Mouse (Mus musculus): ENCODE measurements around the gene Cenpb. TPM values are rescaled to one million over a fixed set of nuclear protein-coding genes. Genes with fewer than 3 reads are reported as not detected.

Gene Cenpb
- polyA plus RNA-seq, 1 experiment from 2014 or later: 4.2 TPM

DNA sequence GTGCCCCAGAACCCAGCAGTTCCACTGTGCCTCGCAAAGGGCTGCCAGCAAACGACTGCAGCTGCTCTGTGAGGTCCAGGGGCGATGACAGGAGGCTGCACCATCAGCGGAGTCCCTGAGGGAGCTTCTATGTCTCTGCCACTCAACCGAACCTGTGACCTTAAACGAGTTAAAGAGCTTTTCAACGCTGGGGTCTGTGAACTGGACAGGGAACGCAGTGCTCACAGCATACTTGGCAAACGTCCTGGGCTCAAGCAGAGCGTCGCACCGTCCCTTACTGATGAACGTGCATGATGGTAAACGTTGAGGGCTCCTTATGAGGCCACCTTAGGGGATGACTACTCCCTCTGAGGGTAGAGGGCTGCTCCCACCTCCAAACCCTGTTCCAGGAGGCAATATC lies 6.5 kb upstream of the Cenpb start:
- Histone ChIP-seq H3K9me3 (ENCODE audit: low read length) (no peaks in the 10 kb centered on the region), H3K27ac (ENCODE audit: low read depth) (peak overlapping the region; percentile 85), H3K9ac (replicated peaks) (peak overlapping the region; percentile 78), H3K4me2 (ENCODE audit: low read depth, low read length) (peak overlapping the region; percentile 86), H3K36me3 (replicated peaks; ENCODE audit: insufficient read depth, low read length) (peaks cover 25% of the 10 kb centered on the region), H3K27me3 (ENCODE audit: insufficient read depth, low read length) (no peaks in the 10 kb centered on the region), H3K4me1 (ENCODE audit: insufficient read depth) (peaks cover 37% of the 10 kb centered on the region), H3K4me3 (ENCODE audit: low read depth, low read length) (peak overlapping the region; percentile 74)
- ATAC-seq (peak; percentile 43), DNase-seq (no peak)
- TF ChIP-seq CTCF (IDR thresholded peaks at IDR 0.05; ENCODE audit: low read depth) (no peak), EP300 (IDR thresholded peaks at IDR 0.05; ENCODE audit: low read depth) (no peak)
- WGBS (ENCODE audit: insufficient replicate concordance): 3% methylated on average over 14 of the region's 14 CpGs

- H3K9me3 ChIP-seq (ENCODE audit: low read length): no peaks in the 10 kb centered on the region
- H3K27ac ChIP-seq (ENCODE audit: low read depth): peak overlapping the region; percentile 88
- under 1% methylated on average over 64 of the region's 67 CpGs for WGBS (ENCODE audit: insufficient replicate concordance)
- H3K4me1 ChIP-seq (ENCODE audit: insufficient read depth): peaks cover 54% of the 10 kb centered on the region
- TF ChIP-seq CTCF (IDR thresholded peaks at IDR 0.05; ENCODE audit: low read depth) (no peak; the same call in none of the 2 replicates), EP300 (IDR thresholded peaks at IDR 0.05; ENCODE audit: low read depth) (no peak)
- peak overlapping the region; percentile 71 for H3K9ac ChIP-seq (replicated peaks)
- H3K36me3 ChIP-seq (replicated peaks; ENCODE audit: insufficient read depth, low read length): 0 out of 2 replicates have a peak, but pooled peaks cover 4% of the 10 kb centered on the region
- ATAC-seq (peak; percentile 78), DNase-seq (peak; percentile 73)
- H3K4me3 ChIP-seq (ENCODE audit: low read depth, low read length): peak overlapping the region; percentile 58
- peak overlapping the region; percentile 90 for H3K4me2 ChIP-seq (ENCODE audit: low read depth, low read length)
- no peaks in the 10 kb centered on the region; the same call in 1 of the 2 replicates for H3K27me3 ChIP-seq (ENCODE audit: insufficient read depth, low read length)
Measured at GRCm38 (mm10) chr2:131179246-131179886, 501 bp downstream of the Cenpb start.

- peaks cover 58% of the 10 kb centered on the region for H3K4me1 ChIP-seq (ENCODE audit: insufficient read depth)
- no peaks in the 10 kb centered on the region for H3K9me3 ChIP-seq (ENCODE audit: low read length)
- peak overlapping the region; percentile 90 for H3K4me2 ChIP-seq (ENCODE audit: low read depth, low read length)
- ATAC-seq (no peak), DNase-seq (no peak)
- H3K27me3 ChIP-seq (ENCODE audit: insufficient read depth, low read length): peaks cover under 1% of the 10 kb centered on the region; the same call in 1 of the 2 replicates
- WGBS (ENCODE audit: insufficient replicate concordance): 37% methylated on average over 26 of the region's 26 CpGs
- no peak for TF ChIP-seq CTCF (IDR thresholded peaks at IDR 0.05; ENCODE audit: low read depth)
- no peak for TF ChIP-seq EP300 (IDR thresholded peaks at IDR 0.05; ENCODE audit: low read depth)
- H3K4me3 ChIP-seq (ENCODE audit: low read depth, low read length): peak overlapping the region; percentile 58
- peak overlapping the region; percentile 88 for H3K27ac ChIP-seq (ENCODE audit: low read depth)
- H3K9ac ChIP-seq (replicated peaks): peak overlapping the region; percentile 71
- H3K36me3 ChIP-seq (replicated peaks; ENCODE audit: insufficient read depth, low read length): 0 out of 2 replicates have a peak, but pooled peaks cover 4% of the 10 kb centered on the region
Measured at GRCm38 (mm10) chr2:131178828-131179245, 1.0 kb downstream of the Cenpb start.

DNA sequence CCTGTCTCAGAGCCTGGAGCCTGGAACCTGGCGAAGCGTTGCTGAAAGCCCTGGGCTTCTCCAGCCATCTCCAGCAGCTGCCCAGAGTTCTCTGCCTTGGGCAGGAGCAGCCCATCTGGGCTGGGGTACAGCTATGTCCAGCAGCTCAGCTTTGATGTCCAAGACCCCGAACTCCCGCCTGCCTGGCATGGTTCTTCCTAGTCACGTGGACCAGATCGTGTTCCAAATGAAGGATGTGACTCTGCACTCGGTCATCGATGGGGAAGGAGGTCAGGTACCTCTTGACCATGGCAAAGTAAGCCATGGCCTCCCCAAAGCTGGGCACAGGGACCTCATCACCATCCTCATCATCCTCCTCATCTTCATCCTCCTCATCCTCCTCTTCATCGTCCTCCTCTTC lies 1.9 kb downstream of the Cenpb start:
- Histone ChIP-seq H3K4me1 (ENCODE audit: insufficient read depth) (peaks cover 58% of the 10 kb centered on the region), H3K27ac (ENCODE audit: low read depth) (no peak overlapping the region), H3K9me3 (ENCODE audit: low read length) (no peaks in the 10 kb centered on the region), H3K27me3 (ENCODE audit: insufficient read depth, low read length) (peaks cover 10% of the 10 kb centered on the region), H3K4me2 (ENCODE audit: low read depth, low read length) (peak overlapping the region; percentile 90), H3K4me3 (ENCODE audit: low read depth, low read length) (peak overlapping the region; percentile 58; the same call in 1 of the 2 replicates), H3K36me3 (replicated peaks; ENCODE audit: insufficient read depth, low read length) (0 out of 2 replicates have a peak, but pooled peaks cover 4% of the 10 kb centered on the region), H3K9ac (replicated peaks) (peak overlapping the region; percentile 45; the same call in 1 of the 2 replicates)
- 79% methylated on average over 9 of the region's 9 CpGs for WGBS (ENCODE audit: insufficient replicate concordance)
- TF ChIP-seq EP300 (IDR thresholded peaks at IDR 0.05; ENCODE audit: low read depth) (no peak), CTCF (IDR thresholded peaks at IDR 0.05; ENCODE audit: low read depth) (no peak)
- ATAC-seq (no peak), DNase-seq (no peak)

- DNase-seq: no peak
- TF ChIP-seq EP300 (IDR thresholded peaks at IDR 0.05; ENCODE audit: low read depth) (no peak), CTCF (IDR thresholded peaks at IDR 0.05; ENCODE audit: low read depth) (no peak)
- Histone ChIP-seq H3K9me3 (ENCODE audit: low read length) (no peaks in the 10 kb centered on the region), H3K27me3 (ENCODE audit: insufficient read depth, low read length) (peaks cover 24% of the 10 kb centered on the region), H3K36me3 (replicated peaks; ENCODE audit: insufficient read depth, low read length) (0 out of 2 replicates have a peak, but pooled peaks cover 4% of the 10 kb centered on the region), H3K27ac (ENCODE audit: low read depth) (no peak overlapping the region), H3K4me3 (ENCODE audit: low read depth, low read length) (no peak overlapping the region), H3K4me1 (ENCODE audit: insufficient read depth) (peaks cover 60% of the 10 kb centered on the region), H3K9ac (replicated peaks) (no peak overlapping the region), H3K4me2 (ENCODE audit: low read depth, low read length) (no peak overlapping the region)
- no peak for ATAC-seq
- 57% methylated on average over 5 of the region's 5 CpGs for WGBS (ENCODE audit: insufficient replicate concordance)
Measured at GRCm38 (mm10) chr2:131176491-131176890, 3.4 kb downstream of the Cenpb start.

GRCm38 (mm10) chr2:131175945-131176309 lies 3.9 kb downstream of the Cenpb start:
- Histone ChIP-seq H3K4me1 (ENCODE audit: insufficient read depth) (peaks cover 65% of the 10 kb centered on the region), H3K4me3 (ENCODE audit: low read depth, low read length) (no peak overlapping the region), H3K9me3 (ENCODE audit: low read length) (no peaks in the 10 kb centered on the region), H3K4me2 (ENCODE audit: low read depth, low read length) (no peak overlapping the region), H3K27ac (ENCODE audit: low read depth) (no peak overlapping the region), H3K36me3 (replicated peaks; ENCODE audit: insufficient read depth, low read length) (0 out of 2 replicates have a peak, but pooled peaks cover 4% of the 10 kb centered on the region), H3K27me3 (ENCODE audit: insufficient read depth, low read length) (peaks cover 30% of the 10 kb centered on the region), H3K9ac (replicated peaks) (no peak overlapping the region)
- TF ChIP-seq EP300 (IDR thresholded peaks at IDR 0.05; ENCODE audit: low read depth) (no peak), CTCF (IDR thresholded peaks at IDR 0.05; ENCODE audit: low read depth) (no peak)
- 84% methylated on average over 1 of the region's 1 CpGs for WGBS (ENCODE audit: insufficient replicate concordance)
- DNase-seq (no peak), ATAC-seq (no peak)
